Mouse (Mus musculus) heart, postnatal 0 days (tissue): ENCODE results near the gene Cma2.

ENCODE experiments used
- CTCF ChIP-seq: IDR thresholded peaks from 2 replicates; pipeline ENCODE4 v1.5.1; 2016; ENCODE audit warnings: antibody characterized with exemption, control low read depth, low read depth
- EP300 ChIP-seq: IDR thresholded peaks from 2 replicates; pipeline ENCODE4 v1.6.1; 2016; ENCODE audit warnings: antibody characterized with exemption, low read depth

DNA sequence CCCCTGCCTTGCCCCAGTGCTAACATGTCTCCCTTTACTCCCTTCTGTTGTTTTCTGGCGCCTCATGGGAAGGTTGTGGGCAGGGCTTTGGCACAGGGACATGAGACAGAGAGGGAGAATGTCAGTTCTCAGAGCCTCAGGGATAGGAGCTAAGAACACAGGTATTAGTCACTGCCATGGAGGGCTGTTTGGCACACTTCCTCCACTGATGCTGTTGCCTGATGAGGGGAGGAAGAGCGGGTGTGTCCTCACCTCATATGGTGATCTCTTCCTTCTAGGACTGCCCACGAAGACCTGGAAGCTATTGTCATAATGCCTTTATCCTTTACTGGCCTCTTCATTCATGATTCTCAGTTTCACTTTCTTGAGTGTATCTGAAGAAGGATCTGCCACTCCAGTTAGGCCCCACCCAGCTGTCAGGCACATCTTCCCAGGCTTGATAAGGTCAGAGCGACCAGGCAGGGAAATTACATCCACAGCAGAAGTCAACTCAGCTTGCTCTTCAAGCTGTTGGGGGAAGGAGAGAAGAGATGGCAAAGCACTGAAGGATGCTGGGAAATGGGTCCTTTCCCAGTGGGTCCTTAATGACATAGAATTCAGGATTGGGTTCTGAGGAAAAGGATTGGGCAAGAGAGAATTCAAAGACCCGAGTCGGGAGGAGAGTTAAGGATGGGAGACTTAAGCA is at the start of gene Cma2:
- TF ChIP-seq CTCF (no peak), EP300 (no peak)
